Mouse (Mus musculus) embryonic facial prominence, embryonic 11.5 days (tissue): Measurements from ENCODE around the gene Sun2. TPM values are rescaled to one million over a fixed set of nuclear protein-coding genes. Genes with fewer than 3 reads are reported as not detected.
A peak's percentile ranks its signal among the peaks of the same experiment; 100 is the strongest.

Experiments
- ATAC-seq: fragments of 200-750 bp; cut with Nextera tagmentation; replicated peaks from 2 replicates; pipeline ENCODE4 v1.8.0; 2017; ENCODE audit warnings: low read depth; ENCODE audit not compliant: insufficient number of reproducible peaks, low FRiP score, low TSS enrichment
- DNase-seq: peaks from one replicate; pipeline ENCODE4 v3.0.0-alpha.2; 2015; ENCODE audit warnings: low spot score
- H3K27ac ChIP-seq: fragments of 300-500 bp; sonication (generic); replicated peaks from 2 replicates; pipeline ENCODE4 v1.5.1; 2014; ENCODE audit warnings: mild to moderate bottlenecking, low read depth, low read length, control low read depth
- H3K27me3 ChIP-seq: fragments of 300-500 bp; sonication (generic); 2 replicates; pipeline ENCODE4 v1.6.1; 2014; ENCODE audit warnings: mild to moderate bottlenecking, low read length, moderate library complexity, mixed read lengths; ENCODE audit not compliant: control insufficient read depth, insufficient read depth
- H3K36me3 ChIP-seq: fragments of 300-500 bp; sonication (generic); replicated peaks from 2 replicates; pipeline ENCODE4 v1.6.1; 2014; ENCODE audit warnings: low read depth, mild to moderate bottlenecking, low read length, moderate library complexity, mixed read lengths; ENCODE audit not compliant: control insufficient read depth, insufficient read depth
- H3K4me1 ChIP-seq: fragments of 300-500 bp; sonication (generic); 2 replicates; pipeline ENCODE4 v1.6.1; 2014; ENCODE audit warnings: low read length, mixed read lengths; ENCODE audit not compliant: control insufficient read depth, insufficient read depth
- H3K4me2 ChIP-seq: fragments of 300-500 bp; sonication (generic); 2 replicates; pipeline ENCODE4 v1.6.1; 2014; ENCODE audit warnings: low read depth, mild to moderate bottlenecking, control low read depth, low read length, moderate library complexity
- H3K4me3 ChIP-seq: fragments of 300-500 bp; sonication (generic); 2 replicates; pipeline ENCODE4 v1.5.1; 2014; ENCODE audit warnings: low read depth, low read length, control low read depth
- H3K9ac ChIP-seq: fragments of 300-500 bp; sonication (generic); replicated peaks from 2 replicates; pipeline ENCODE4 v1.6.1; 2014; ENCODE audit warnings: mild to moderate bottlenecking, control low read depth, low read length
- H3K9me3 ChIP-seq: fragments of 300-500 bp; sonication (generic); replicated peaks from 2 replicates; pipeline ENCODE4 v1.6.1; 2016; ENCODE audit warnings: mild to moderate bottlenecking, low read length, inconsistent platforms, mixed read lengths; ENCODE audit not compliant: control insufficient read depth
- WGBS: fragments of 180-500 bp; shearing (Covaris S2); extraction: QIAGEN DNeasy Blood & Tissue Kit; methylation state at CpG from one replicate; pipeline ENCODE4 v1.1.7; 2014; 5-methylcytosine and 5-hydroxymethylcytosine counted together
- polyA plus RNA-seq: library from polyadenylated mRNA; unstranded; fragments of >200 nt; fragmentation: Nextera tagmentation; extraction: Ambion mirVana; gene quantifications from 2 replicates; pipeline ENCODE4 v1.2.1, GENCODE M21; 2014

Gene Sun2
- polyA plus RNA-seq, 1 experiment from 2014 or later, result 3.1 TPM

DNA sequence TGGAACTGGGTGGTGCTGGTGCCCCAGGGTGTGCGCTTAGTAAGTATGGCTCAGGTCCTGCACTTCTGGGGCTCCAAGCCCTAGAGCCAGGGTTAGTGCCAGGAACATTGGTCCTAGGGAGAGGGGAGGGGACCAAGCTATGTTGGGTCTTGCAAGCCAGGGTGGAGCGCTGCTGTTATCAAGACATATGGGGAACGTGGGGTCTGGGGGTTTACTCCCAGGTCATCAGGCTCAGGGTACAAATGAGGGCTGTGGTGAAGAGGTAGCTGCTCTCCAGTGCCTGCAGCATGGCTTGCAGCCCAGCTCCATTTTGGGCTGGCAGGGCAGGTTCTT is 11.1 kb upstream of the Sun2 start:
- DNase-seq (no peak), ATAC-seq (no peak; the same call in 1 of the 2 replicates)
- no peaks in the 10 kb centered on the region for H3K4me1 ChIP-seq
- H3K4me3 ChIP-seq, result no peak overlapping the region
- no peak overlapping the region for H3K4me2 ChIP-seq
- no peak overlapping the region for H3K27ac ChIP-seq
- H3K27me3 ChIP-seq, result no peaks in the 10 kb centered on the region
- H3K9ac ChIP-seq, result no peak overlapping the region
- H3K36me3 ChIP-seq, result no peaks in the 10 kb centered on the region
- WGBS, result 88% methylated on average over 3 of the region's 3 CpGs
- no peaks in the 10 kb centered on the region for H3K9me3 ChIP-seq

GRCm38 (mm10) chr15:79752742-79753419 is 10.5 kb upstream of the Sun2 start:
- H3K4me2 ChIP-seq, result no peak overlapping the region
- ATAC-seq, result 0 out of 2 replicates have a peak, but pooled peaks have one; percentile 64
- DNase-seq, result peak; percentile 74
- no peak overlapping the region for H3K27ac ChIP-seq
- no peaks in the 10 kb centered on the region for H3K4me1 ChIP-seq
- 22% methylated on average over 11 of the region's 11 CpGs for WGBS
- H3K4me3 ChIP-seq, result no peak overlapping the region
- H3K9ac ChIP-seq, result no peak overlapping the region
- H3K9me3 ChIP-seq, result no peaks in the 10 kb centered on the region
- H3K36me3 ChIP-seq, result no peaks in the 10 kb centered on the region
- no peaks in the 10 kb centered on the region for H3K27me3 ChIP-seq

DNA sequence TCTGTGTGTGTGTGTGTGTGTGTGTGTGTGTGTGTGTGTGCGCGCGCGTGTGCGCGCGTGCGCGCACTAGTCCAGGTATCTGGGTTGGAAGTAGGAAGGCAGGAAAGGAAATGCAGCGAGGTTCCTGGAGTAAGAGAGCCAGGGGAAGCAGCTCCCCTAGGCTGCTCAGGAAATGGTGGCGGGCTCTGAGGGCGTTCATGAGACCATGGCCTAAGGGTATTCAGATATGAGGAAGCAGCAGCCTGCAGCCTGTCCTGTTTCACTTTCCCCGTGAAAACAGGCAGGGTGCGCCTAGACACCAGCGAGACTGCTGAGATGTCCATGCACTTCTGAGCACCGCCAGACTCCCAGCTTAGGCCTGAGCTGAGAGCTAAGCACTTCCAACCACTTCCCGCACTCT is 9.4 kb upstream of the Sun2 start:
- 85% methylated on average over 17 of the region's 17 CpGs for WGBS
- Histone ChIP-seq H3K4me1 (no peaks in the 10 kb centered on the region), H3K4me2 (no peak overlapping the region), H3K36me3 (no peaks in the 10 kb centered on the region), H3K27me3 (no peaks in the 10 kb centered on the region), H3K4me3 (no peak overlapping the region), H3K9me3 (no peaks in the 10 kb centered on the region), H3K27ac (no peak overlapping the region), H3K9ac (no peak overlapping the region)
- DNase-seq, result no peak
- no peak for ATAC-seq

- WGBS, result 84% methylated on average over 8 of the region's 8 CpGs
- H3K4me2 ChIP-seq, result no peak overlapping the region
- no peak overlapping the region for H3K4me3 ChIP-seq
- ATAC-seq (no peak), DNase-seq (no peak)
- no peaks in the 10 kb centered on the region for H3K36me3 ChIP-seq
- no peaks in the 10 kb centered on the region for H3K9me3 ChIP-seq
- H3K27me3 ChIP-seq, result no peaks in the 10 kb centered on the region
- no peak overlapping the region for H3K9ac ChIP-seq
- H3K27ac ChIP-seq, result no peak overlapping the region
- H3K4me1 ChIP-seq, result no peaks in the 10 kb centered on the region
Measured at GRCm38 (mm10) chr15:79750266-79750665, 7.9 kb upstream of the Sun2 start.

DNA sequence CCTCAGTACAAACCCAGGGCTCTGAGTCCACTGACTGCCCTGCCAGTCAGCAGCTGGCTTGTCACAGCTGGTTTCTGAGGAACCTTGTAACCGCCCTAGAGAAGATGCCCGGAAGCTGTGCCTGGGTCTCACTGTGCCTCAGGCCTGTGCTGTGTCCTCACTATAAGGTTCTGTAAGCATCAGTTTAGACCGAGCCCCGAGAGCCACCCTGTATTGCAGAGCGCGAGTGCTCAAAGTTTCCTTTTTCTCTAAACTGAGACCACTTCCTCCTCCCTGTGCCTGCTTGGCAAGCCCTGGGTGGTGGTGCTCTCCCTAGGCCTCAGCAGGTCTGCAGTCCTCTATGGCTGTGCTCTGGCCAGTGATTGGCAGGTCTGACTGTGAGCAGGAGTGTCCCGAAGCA is 6.8 kb upstream of the Sun2 start:
- no peaks in the 10 kb centered on the region for H3K4me1 ChIP-seq
- WGBS, result 90% methylated on average over 7 of the region's 7 CpGs
- no peak for DNase-seq
- no peaks in the 10 kb centered on the region for H3K9me3 ChIP-seq
- H3K4me3 ChIP-seq, result no peak overlapping the region
- H3K36me3 ChIP-seq, result no peaks in the 10 kb centered on the region
- H3K27me3 ChIP-seq, result no peaks in the 10 kb centered on the region
- no peak overlapping the region for H3K27ac ChIP-seq
- no peak for ATAC-seq
- no peak overlapping the region for H3K9ac ChIP-seq
- H3K4me2 ChIP-seq, result no peak overlapping the region

DNA sequence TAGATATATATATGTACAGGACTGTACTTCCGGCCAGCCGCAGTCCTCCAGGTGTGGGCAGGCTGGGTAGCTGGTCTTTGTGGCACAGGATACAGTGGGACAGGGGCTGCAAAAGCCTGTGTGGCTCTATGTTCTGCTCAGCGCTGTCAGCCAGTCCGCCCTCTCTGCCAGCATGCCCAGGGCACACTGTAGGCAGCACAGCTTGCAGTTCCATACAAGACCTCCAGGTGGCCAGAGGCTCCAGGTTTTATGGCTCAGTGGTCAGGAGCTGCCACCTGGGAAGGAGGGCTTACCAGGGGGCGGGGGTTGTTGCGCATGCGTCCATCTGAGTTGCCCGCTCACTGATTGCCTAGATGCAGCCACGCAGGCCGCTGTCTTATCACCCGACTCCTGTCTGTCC is 5.7 kb upstream of the Sun2 start:
- 50% methylated on average over 11 of the region's 11 CpGs for WGBS
- H3K4me1 ChIP-seq, result no peaks in the 10 kb centered on the region
- no peak for ATAC-seq
- H3K4me2 ChIP-seq, result no peak overlapping the region
- no peak overlapping the region for H3K4me3 ChIP-seq
- H3K36me3 ChIP-seq, result no peaks in the 10 kb centered on the region
- H3K9ac ChIP-seq, result no peak overlapping the region
- peak; percentile 58 for DNase-seq
- H3K27ac ChIP-seq, result no peak overlapping the region
- no peaks in the 10 kb centered on the region for H3K9me3 ChIP-seq
- H3K27me3 ChIP-seq, result no peaks in the 10 kb centered on the region

DNA sequence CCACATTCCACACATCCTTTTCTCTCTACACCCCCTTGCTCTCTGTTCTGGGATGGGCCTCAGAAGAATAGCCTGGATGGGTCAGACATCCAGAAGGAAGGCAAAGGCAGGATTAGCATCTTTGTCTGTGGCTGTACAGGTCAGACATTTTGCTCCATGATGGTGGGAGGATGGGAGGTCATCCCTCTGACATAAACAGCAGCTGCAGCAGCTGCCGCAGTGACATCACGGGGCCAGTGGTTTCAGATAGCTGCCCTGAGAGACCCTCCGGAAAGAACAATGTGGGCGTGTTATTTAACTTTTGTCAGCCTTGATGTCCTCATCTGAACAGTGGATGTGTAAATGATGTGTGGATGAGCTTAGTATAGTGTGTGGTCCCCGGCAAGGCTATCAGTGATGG is 3.5 kb upstream of the Sun2 start:
- Histone ChIP-seq H3K9ac (no peak overlapping the region), H3K36me3 (no peaks in the 10 kb centered on the region), H3K4me2 (no peak overlapping the region), H3K27ac (no peak overlapping the region), H3K4me3 (no peak overlapping the region), H3K4me1 (no peaks in the 10 kb centered on the region), H3K9me3 (no peaks in the 10 kb centered on the region), H3K27me3 (no peaks in the 10 kb centered on the region)
- ATAC-seq (no peak), DNase-seq (no peak)
- 84% methylated on average over 5 of the region's 5 CpGs for WGBS

DNA sequence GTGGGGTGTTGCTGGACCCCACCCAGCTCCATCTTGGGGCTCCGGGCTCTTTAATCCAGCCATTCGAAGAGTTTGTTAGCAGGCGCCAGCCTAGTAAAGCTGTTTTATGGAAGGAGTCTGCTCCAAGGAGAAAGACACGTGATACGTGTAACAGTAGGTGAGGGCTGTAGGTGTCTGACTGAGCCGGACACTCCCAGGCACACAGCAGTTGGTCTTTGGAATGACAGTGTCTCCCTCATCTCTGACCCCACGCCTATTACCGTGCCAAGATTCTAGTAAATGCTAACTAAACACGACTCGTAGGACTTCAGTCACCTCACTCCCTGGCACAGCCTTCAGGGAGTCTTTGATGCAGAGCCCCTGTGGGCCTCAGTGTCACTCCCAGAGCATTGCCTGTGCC is 3.0 kb upstream of the Sun2 start:
- no peak overlapping the region for H3K4me2 ChIP-seq
- WGBS, result 86% methylated on average over 10 of the region's 10 CpGs

More for the DNA sequence above, 3.0 kb upstream of the Sun2 start:
- ATAC-seq (no peak), DNase-seq (no peak)
- no peaks in the 10 kb centered on the region for H3K27me3 ChIP-seq
- H3K9me3 ChIP-seq, result no peaks in the 10 kb centered on the region
- no peaks in the 10 kb centered on the region for H3K36me3 ChIP-seq
- H3K4me1 ChIP-seq, result no peaks in the 10 kb centered on the region
- H3K9ac ChIP-seq, result no peak overlapping the region
- H3K4me3 ChIP-seq, result no peak overlapping the region
- H3K27ac ChIP-seq, result no peak overlapping the region
